Mouse (Mus musculus): ENCODE measurements around the gene Acod1. TPM values are rescaled to one million over a fixed set of nuclear protein-coding genes. Genes with fewer than 3 reads are reported as not detected.

Acod1 gene
- polyA plus RNA-seq (2015; fragmentation: Nextera tagmentation; extraction: Ambion mirVana): 0.05 TPM in 1 of 2 replicates, not detected in the other

GRCm38 (mm10) chr14:103046677-103047076 is at the start of gene Acod1:
Acod1 (plus strand) TSS chr14:103046977.
- Histone ChIP-seq H3K36me3 (ENCODE audit: control insufficient read depth, insufficient read depth, low read length) (no peaks in the 10 kb centered on the region), H3K4me3 (ENCODE audit: low read length) (no peak within 1 kb of the TSS), H3K9ac (ENCODE audit: low read depth, low read length) (no peak within 1 kb of the TSS), H3K27me3 (replicated peaks; ENCODE audit: control insufficient read depth, insufficient read depth, low read length) (no peaks in the 10 kb centered on the region), H3K4me2 (ENCODE audit: low read depth, low read length) (no peak within 1 kb of the TSS), H3K4me1 (ENCODE audit: control insufficient read depth, insufficient read depth, low read length) (no peaks in the 10 kb centered on the region), H3K9me3 (ENCODE audit: control insufficient read depth, low read length) (no peaks in the 10 kb centered on the region), H3K27ac (ENCODE audit: low read length) (no peak within 1 kb of the TSS)
- 76% methylated on average over 2 of the region's 2 CpGs for WGBS
- ATAC-seq: no peak

GRCm38 (mm10) chr14:103007737-103008136 is 39.0 kb upstream of the Acod1 start:
- H3K36me3 ChIP-seq (ENCODE audit: control insufficient read depth, insufficient read depth, low read length): no peaks in the 10 kb centered on the region
- ATAC-seq: no peak
- no peaks in the 10 kb centered on the region for H3K27me3 ChIP-seq (replicated peaks; ENCODE audit: control insufficient read depth, insufficient read depth, low read length)
- H3K4me2 ChIP-seq (ENCODE audit: low read depth, low read length): no peak overlapping the region
- H3K9ac ChIP-seq (ENCODE audit: low read depth, low read length): no peak overlapping the region
- H3K4me1 ChIP-seq (ENCODE audit: control insufficient read depth, insufficient read depth, low read length): 0 out of 2 replicates have a peak, but pooled peaks cover 1% of the 10 kb centered on the region
- H3K9me3 ChIP-seq (ENCODE audit: control insufficient read depth, low read length): no peaks in the 10 kb centered on the region
- 84% methylated on average over 4 of the region's 4 CpGs for WGBS
- H3K27ac ChIP-seq (ENCODE audit: low read length): no peak overlapping the region
- no peak overlapping the region for H3K4me3 ChIP-seq (ENCODE audit: low read length)

GRCm38 (mm10) chr14:103011782-103012181 is 35.0 kb upstream of the Acod1 start:
- Histone ChIP-seq H3K4me1 (ENCODE audit: control insufficient read depth, insufficient read depth, low read length) (0 out of 2 replicates have a peak, but pooled peaks cover 2% of the 10 kb centered on the region), H3K27me3 (replicated peaks; ENCODE audit: control insufficient read depth, insufficient read depth, low read length) (no peaks in the 10 kb centered on the region), H3K36me3 (ENCODE audit: control insufficient read depth, insufficient read depth, low read length) (no peaks in the 10 kb centered on the region), H3K9ac (ENCODE audit: low read depth, low read length) (no peak overlapping the region), H3K9me3 (ENCODE audit: control insufficient read depth, low read length) (no peaks in the 10 kb centered on the region), H3K27ac (ENCODE audit: low read length) (no peak overlapping the region), H3K4me3 (ENCODE audit: low read length) (no peak overlapping the region), H3K4me2 (ENCODE audit: low read depth, low read length) (no peak overlapping the region)
- no peak for ATAC-seq
- WGBS: 35% methylated on average over 5 of the region's 5 CpGs

- H3K4me2 ChIP-seq (ENCODE audit: low read depth, low read length): no peak overlapping the region
- H3K27ac ChIP-seq (ENCODE audit: low read length): no peak overlapping the region
- H3K27me3 ChIP-seq (replicated peaks; ENCODE audit: control insufficient read depth, insufficient read depth, low read length): no peaks in the 10 kb centered on the region
- H3K36me3 ChIP-seq (ENCODE audit: control insufficient read depth, insufficient read depth, low read length): no peaks in the 10 kb centered on the region
- no peak overlapping the region for H3K9ac ChIP-seq (ENCODE audit: low read depth, low read length)
- ATAC-seq: peak; percentile 92
- H3K4me1 ChIP-seq (ENCODE audit: control insufficient read depth, insufficient read depth, low read length): 0 out of 2 replicates have a peak, but pooled peaks cover 2% of the 10 kb centered on the region
- WGBS: 24% methylated on average over 4 of the region's 4 CpGs
- H3K9me3 ChIP-seq (ENCODE audit: control insufficient read depth, low read length): no peaks in the 10 kb centered on the region
- H3K4me3 ChIP-seq (ENCODE audit: low read length): no peak overlapping the region
These were observed 34.1 kb upstream of the Acod1 start for GRCm38 (mm10) chr14:103012563-103013150.

- Histone ChIP-seq H3K9ac (ENCODE audit: low read depth, low read length) (no peak overlapping the region), H3K27me3 (replicated peaks; ENCODE audit: control insufficient read depth, insufficient read depth, low read length) (no peaks in the 10 kb centered on the region), H3K27ac (ENCODE audit: low read length) (no peak overlapping the region), H3K4me3 (ENCODE audit: low read length) (no peak overlapping the region), H3K4me1 (ENCODE audit: control insufficient read depth, insufficient read depth, low read length) (0 out of 2 replicates have a peak, but pooled peaks cover 2% of the 10 kb centered on the region), H3K9me3 (ENCODE audit: control insufficient read depth, low read length) (no peaks in the 10 kb centered on the region), H3K36me3 (ENCODE audit: control insufficient read depth, insufficient read depth, low read length) (no peaks in the 10 kb centered on the region), H3K4me2 (ENCODE audit: low read depth, low read length) (no peak overlapping the region)
- no peak for ATAC-seq
- WGBS: 67% methylated on average over 5 of the region's 5 CpGs
These were observed 29.8 kb upstream of the Acod1 start for GRCm38 (mm10) chr14:103017009-103017408.

GRCm38 (mm10) chr14:103020046-103020445 is 26.7 kb upstream of the Acod1 start:
- Histone ChIP-seq H3K36me3 (ENCODE audit: control insufficient read depth, insufficient read depth, low read length) (no peaks in the 10 kb centered on the region), H3K27me3 (replicated peaks; ENCODE audit: control insufficient read depth, insufficient read depth, low read length) (no peaks in the 10 kb centered on the region), H3K4me3 (ENCODE audit: low read length) (no peak overlapping the region), H3K9ac (ENCODE audit: low read depth, low read length) (no peak overlapping the region), H3K4me2 (ENCODE audit: low read depth, low read length) (no peak overlapping the region), H3K4me1 (ENCODE audit: control insufficient read depth, insufficient read depth, low read length) (no peaks in the 10 kb centered on the region), H3K27ac (ENCODE audit: low read length) (no peak overlapping the region), H3K9me3 (ENCODE audit: control insufficient read depth, low read length) (no peaks in the 10 kb centered on the region)
- no peak for ATAC-seq
- 44% methylated on average over 2 of the region's 2 CpGs for WGBS

- Histone ChIP-seq H3K36me3 (ENCODE audit: control insufficient read depth, insufficient read depth, low read length) (no peaks in the 10 kb centered on the region), H3K9ac (ENCODE audit: low read depth, low read length) (no peak overlapping the region), H3K27me3 (replicated peaks; ENCODE audit: control insufficient read depth, insufficient read depth, low read length) (no peaks in the 10 kb centered on the region), H3K4me1 (ENCODE audit: control insufficient read depth, insufficient read depth, low read length) (no peaks in the 10 kb centered on the region), H3K4me2 (ENCODE audit: low read depth, low read length) (no peak overlapping the region), H3K27ac (ENCODE audit: low read length) (no peak overlapping the region), H3K9me3 (ENCODE audit: control insufficient read depth, low read length) (no peaks in the 10 kb centered on the region), H3K4me3 (ENCODE audit: low read length) (no peak overlapping the region)
- 80% methylated on average over 2 of the region's 2 CpGs for whole genome bisulfite sequencing
- no peak for ATAC-seq
These were observed 17.6 kb upstream of the Acod1 start for GRCm38 (mm10) chr14:103029203-103029602.

GRCm38 (mm10) chr14:103033271-103033823 is 13.4 kb upstream of the Acod1 start:
- Histone ChIP-seq H3K27me3 (replicated peaks; ENCODE audit: control insufficient read depth, insufficient read depth, low read length) (no peaks in the 10 kb centered on the region), H3K4me3 (ENCODE audit: low read length) (no peak overlapping the region), H3K36me3 (ENCODE audit: control insufficient read depth, insufficient read depth, low read length) (no peaks in the 10 kb centered on the region), H3K4me2 (ENCODE audit: low read depth, low read length) (no peak overlapping the region), H3K27ac (ENCODE audit: low read length) (no peak overlapping the region), H3K9ac (ENCODE audit: low read depth, low read length) (no peak overlapping the region), H3K9me3 (ENCODE audit: control insufficient read depth, low read length) (no peaks in the 10 kb centered on the region), H3K4me1 (ENCODE audit: control insufficient read depth, insufficient read depth, low read length) (no peaks in the 10 kb centered on the region)
- 62% methylated on average over 10 of the region's 10 CpGs for WGBS
- ATAC-seq: 0 out of 2 replicates have a peak, but pooled peaks have one; percentile 38

GRCm38 (mm10) chr14:103034076-103034475 is 12.7 kb upstream of the Acod1 start:
- H3K36me3 ChIP-seq (ENCODE audit: control insufficient read depth, insufficient read depth, low read length): no peaks in the 10 kb centered on the region
- no peaks in the 10 kb centered on the region for H3K4me1 ChIP-seq (ENCODE audit: control insufficient read depth, insufficient read depth, low read length)
- H3K27ac ChIP-seq (ENCODE audit: low read length): no peak overlapping the region
- no peak overlapping the region for H3K9ac ChIP-seq (ENCODE audit: low read depth, low read length)
- H3K4me3 ChIP-seq (ENCODE audit: low read length): no peak overlapping the region
- no peak overlapping the region for H3K4me2 ChIP-seq (ENCODE audit: low read depth, low read length)
- no peaks in the 10 kb centered on the region for H3K9me3 ChIP-seq (ENCODE audit: control insufficient read depth, low read length)
- no peaks in the 10 kb centered on the region for H3K27me3 ChIP-seq (replicated peaks; ENCODE audit: control insufficient read depth, insufficient read depth, low read length)
- WGBS: 80% methylated on average over 9 of the region's 9 CpGs
- no peak for ATAC-seq

Data from intestine, embryonic 16.5 days (tissue).